Mouse (Mus musculus): Measurements from ENCODE around the gene Cpxm1.
"Not testable (repeated sequence)": the region's sequence is repeated elsewhere in the genome, so short reads cannot be mapped to it uniquely, and the experiment has no call there.

Cpxm1 gene

GRCm38 (mm10) chr2:130400046-130400445, 2.7 kb upstream of the Cpxm1 start:
- no peak for DNase-seq

- no peak for DNase-seq
These were observed 717 bp upstream of the Cpxm1 start for GRCm38 (mm10) chr2:130398091-130398490.

DNA sequence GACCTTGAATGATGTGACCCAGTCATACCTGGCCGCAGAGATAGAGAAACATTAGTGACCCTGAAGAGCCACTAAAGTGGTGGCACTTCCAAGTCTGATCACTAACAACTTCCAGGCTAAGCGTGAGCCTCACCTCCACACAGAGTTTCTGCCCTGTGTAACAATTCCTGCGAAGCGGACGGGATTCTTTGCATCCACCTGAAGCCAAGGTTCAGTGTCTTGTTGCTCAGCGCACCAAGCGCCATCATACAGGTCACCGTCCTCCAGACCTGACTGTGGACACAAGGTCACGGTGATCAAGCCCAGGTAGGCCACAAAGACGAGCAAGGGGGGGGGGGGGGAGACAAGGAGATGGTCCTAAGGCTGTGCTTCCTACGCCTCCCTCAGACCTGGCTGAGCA, 1.7 kb downstream of the Cpxm1 start:
- no peak for DNase-seq

DNA sequence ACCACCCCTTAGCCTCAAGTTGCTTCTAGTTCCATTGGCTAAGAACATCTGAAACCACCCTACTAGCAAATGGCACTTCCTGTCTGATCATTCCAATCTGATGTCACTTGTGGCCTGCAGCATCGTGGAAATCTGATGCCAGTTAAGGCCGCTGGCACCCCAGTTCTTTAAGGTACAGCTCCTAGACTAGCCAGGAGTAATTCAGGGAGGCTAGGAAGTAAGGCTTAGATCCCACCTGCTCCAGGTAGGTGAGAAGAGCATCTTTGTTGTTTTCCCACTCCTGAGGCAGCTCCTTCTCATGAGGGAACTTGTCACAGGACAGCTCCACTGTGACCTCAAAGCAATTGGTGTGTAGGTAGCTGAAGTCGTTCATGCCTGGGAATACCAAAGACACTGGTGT, 4.5 kb downstream of the Cpxm1 start:
- no peak for DNase-seq

- no peak for DNase-seq
These were observed 6.3 kb downstream of the Cpxm1 start for GRCm38 (mm10) chr2:130390993-130391625.

GRCm38 (mm10) chr2:130388796-130389195, 8.6 kb downstream of the Cpxm1 start:
- DNase-seq, result no peak

GRCm38 (mm10) chr2:130386212-130386611, 11.2 kb downstream of the Cpxm1 start:
- DNase-seq, result no peak

DNA sequence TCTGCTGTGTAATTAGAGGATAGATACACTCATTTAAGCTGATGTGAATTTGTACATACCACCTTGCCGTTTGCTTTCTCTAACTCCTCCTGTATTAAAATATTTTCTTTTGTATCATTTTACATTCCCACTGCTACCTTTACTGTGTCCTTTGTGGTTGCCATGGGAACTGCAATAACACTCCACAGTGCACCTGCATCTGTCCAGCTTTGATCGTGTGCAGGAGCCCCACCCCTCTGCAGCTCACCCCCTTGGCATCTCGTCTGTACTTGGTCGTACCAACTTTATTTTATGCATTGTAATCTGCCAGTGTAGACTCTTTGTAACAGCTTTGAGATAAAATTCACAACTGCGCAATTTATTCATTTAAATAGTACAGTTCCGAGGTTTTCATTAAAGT, 13.5 kb downstream of the Cpxm1 start:
- no peak for DNase-seq

- no peak for DNase-seq
These were observed 14.2 kb downstream of the Cpxm1 start for GRCm38 (mm10) chr2:130383205-130383604.

DNA sequence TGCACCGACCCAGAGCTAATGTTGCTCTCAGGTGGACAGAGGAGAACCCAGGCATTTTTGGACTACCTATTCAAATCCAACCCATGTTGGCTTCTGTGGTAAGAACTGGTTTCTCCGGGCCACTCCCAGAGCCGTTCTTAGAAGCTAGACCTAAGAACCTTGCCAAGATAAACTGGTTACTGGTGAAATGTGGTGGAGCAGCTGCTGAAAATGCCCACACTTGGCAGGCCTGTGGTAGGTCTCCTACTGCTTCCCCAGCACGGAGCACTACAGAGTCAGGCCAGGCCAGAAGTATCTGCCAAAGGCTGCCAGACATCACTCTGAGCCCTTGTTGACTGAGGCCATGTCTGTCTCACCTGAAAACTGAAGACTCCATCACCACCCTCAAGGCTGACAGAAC, 22.4 kb downstream of the Cpxm1 start:
- no peak for DNase-seq

GRCm38 (mm10) chr2:130373026-130373425, 24.3 kb downstream of the Cpxm1 start:
- not testable (repeated sequence) for DNase-seq

DNA sequence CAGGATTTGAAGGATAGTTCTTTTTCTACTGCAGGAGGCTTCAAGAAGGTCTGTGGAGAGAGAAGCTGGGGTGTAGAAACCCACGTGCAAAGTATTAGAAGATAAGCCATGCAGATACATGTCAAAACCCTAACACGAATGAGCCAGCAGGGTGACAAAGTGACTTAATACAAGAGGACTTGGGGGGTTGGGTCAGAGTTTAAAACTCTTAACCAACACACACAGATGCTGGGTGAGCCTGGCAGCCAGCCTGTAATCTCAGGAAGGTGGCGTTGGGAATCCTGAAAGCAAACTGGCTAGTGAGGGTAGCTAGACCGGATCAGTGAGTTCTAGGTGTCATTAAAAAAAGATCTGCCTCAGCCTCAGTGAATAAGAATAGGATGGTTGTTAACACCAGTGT, 30.0 kb downstream of the Cpxm1 start:
- no peak for DNase-seq

GRCm38 (mm10) chr2:130365211-130366094, 31.9 kb downstream of the Cpxm1 start:
- no peak for DNase-seq

GRCm38 (mm10) chr2:130362511-130363026, 34.8 kb downstream of the Cpxm1 start:
- peak; percentile 8 to 48 for DNase-seq

- DNase-seq, result no peak
These were observed 38.5 kb downstream of the Cpxm1 start for GRCm38 (mm10) chr2:130358852-130359251.

- DNase-seq, result no peak
These were observed 39.8 kb downstream of the Cpxm1 start for GRCm38 (mm10) chr2:130357551-130357950.

DNA sequence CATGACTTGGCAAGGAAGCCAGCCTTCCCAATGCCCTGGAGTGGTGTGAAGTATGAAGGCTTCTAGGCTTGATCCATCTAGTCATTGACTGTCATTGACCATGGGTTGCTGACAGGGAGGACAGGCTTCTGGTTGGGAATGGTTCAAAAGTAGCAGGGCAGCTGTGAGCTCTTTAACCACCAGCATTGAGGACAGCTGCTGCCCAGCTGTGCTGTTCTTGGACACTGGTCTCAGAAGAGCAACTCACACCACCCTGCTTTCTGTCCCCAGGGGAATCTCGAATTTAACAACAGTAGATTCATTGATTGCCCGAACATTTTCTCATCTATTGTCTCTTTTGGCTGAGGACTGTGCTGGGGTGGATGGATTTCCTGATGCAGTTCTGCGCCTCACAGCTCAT, 43.5 kb downstream of the Cpxm1 start:
- DNase-seq, result no peak

- no peak for DNase-seq
These were observed 44.0 kb downstream of the Cpxm1 start for GRCm38 (mm10) chr2:130353411-130353810.

DNA sequence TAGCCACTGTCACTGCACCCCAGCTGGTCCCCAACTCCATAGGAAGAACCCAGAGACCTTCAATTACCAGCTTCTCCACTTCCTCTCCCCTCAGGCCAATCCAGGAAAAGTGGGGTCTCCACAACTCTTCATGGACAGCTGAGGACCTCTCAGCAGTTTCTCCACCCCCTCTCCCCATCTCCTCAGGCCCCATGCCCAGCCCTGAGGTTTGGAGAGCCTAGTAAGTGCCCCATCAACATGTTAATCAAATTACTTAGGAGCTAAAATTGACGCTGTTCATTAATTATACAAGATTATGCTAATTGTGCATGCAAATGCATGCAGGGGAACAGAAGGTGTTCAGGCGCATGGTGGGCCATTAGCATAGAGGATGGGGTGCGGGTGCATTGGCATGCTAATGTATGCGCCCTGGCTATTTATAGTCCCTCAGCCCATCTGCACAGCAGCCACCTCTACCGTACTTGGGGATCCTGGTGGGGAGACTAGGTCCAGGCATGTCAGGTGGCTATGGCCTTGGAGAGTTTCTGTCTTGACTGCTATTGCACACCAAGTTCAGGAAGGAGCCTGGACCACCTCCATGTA, 45.5 kb downstream of the Cpxm1 start:
- no peak for DNase-seq

- no peak for DNase-seq
These were observed 47.0 kb downstream of the Cpxm1 start for GRCm38 (mm10) chr2:130350376-130350775.

- DNase-seq, result no peak
These were observed 56.2 kb downstream of the Cpxm1 start for GRCm38 (mm10) chr2:130341220-130341580.
